In genomic region chr6:85343027-85343426, GRCm38 (mm10) we compare ENCODE assay signal across 1 mouse cellular context.
TF ChIP-seq lines count a peak whose summit lies in the region.

No protein-coding gene starts in this region.

TF ChIP-seq in myocyte, 11 proteins besides CTCF, POLR2A, EP300 and RAD21:
- no peak for TF ChIP-seq CEBPB (IDR thresholded peaks at IDR 0.05; ENCODE audit: insufficient read depth, poor library complexity, severe bottlenecking)
- peak in 2 of 3 experiments; percentile 40 to 45 for TF ChIP-seq MYOG (IDR thresholded peaks at IDR 0.05; ENCODE audit: control insufficient read depth in 1 of 3, insufficient read depth in 1 of 3, insufficient read length in 2 of 3, low read depth in 2 of 3)
TF ChIP-seq in myocyte: peak in this region for 1.
